In genomic region chr5:137649669-137650571, GRCm38 (mm10) we compare ENCODE assay signal across 9 mouse cellular contexts. TPM values are rescaled to one million over a fixed set of nuclear protein-coding genes. Genes with fewer than 3 reads are reported as not detected.
DNase-seq lines count a peak whose midpoint lies in the region; ATAC-seq lines count a peak whose summit lies in the region.
"Had no signal": no experiment of that assay in that cellular context is flagged by ENCODE, and none has a peak within 500 bp of the region (broad histone marks: within the 10 kb centered on the region; RNA-seq: fewer than 3 reads in every experiment).

No protein-coding gene starts in this region.

- peak; percentile 24 for ATAC-seq in liver, embryonic 13.5 days (ENCODE audit: low read depth)

- H3K9ac ChIP-seq in liver, embryonic 13.5 days, result no peak overlapping the region

- H3K27ac ChIP-seq in liver, embryonic 13.5 days, result peak overlapping the region; percentile 63

- peaks cover 70% of the 10 kb centered on the region for H3K4me1 ChIP-seq in liver, embryonic 13.5 days (replicated peaks)

- no peak overlapping the region for H3K4me3 ChIP-seq in liver, embryonic 13.5 days (replicated peaks)
- H3K4me3 ChIP-seq: erythroblast, embryonic 14.5 days had no signal

- peak; percentile 46 for DNase-seq in embryo, embryonic 10.5 days (ENCODE audit: low spot score)
- no peak for DNase-seq in embryo, embryonic 9.5 days (ENCODE audit: extremely low spot score)
- peak; percentile 59 for DNase-seq in thymus, postnatal 0 days (ENCODE audit: low spot score)
- DNase-seq in thymus, postnatal 36 days, result no peak
- peak; percentile 35 for DNase-seq in liver, embryonic 13.5 days
- DNase-seq in yolk sac, embryonic 10.5 days (ENCODE audit: low spot score), result peak; percentile 82
- DNase-seq in frontal cortex, postnatal 10 days (ENCODE audit: low spot score in 2 of 2), result no peak
- no peak for DNase-seq in thymus, postnatal 14 days

- H3K9me3 ChIP-seq in liver, embryonic 13.5 days (replicated peaks), result no peaks in the 10 kb centered on the region

- H3K4me2 ChIP-seq in liver, embryonic 13.5 days, result 0 out of 2 replicates have a peak overlapping the region, but pooled peaks have one; percentile 23

- 23% methylated on average over 18 of the region's 18 CpGs for whole genome bisulfite sequencing in liver, embryonic 13.5 days (ENCODE audit: insufficient replicate concordance)

- H3K36me3 ChIP-seq in liver, embryonic 13.5 days, result peaks cover 46% of the 10 kb centered on the region

- H3K27me3 ChIP-seq in liver, embryonic 13.5 days, result peaks cover 19% of the 10 kb centered on the region

RNA-seq across cellular contexts. Expression of gene Irs3, which starts 4.4 kb away (rescaled TPM):
- 0.09 TPM in 1 of 2 replicates, not detected in the other for polyA plus RNA-seq in thymus, postnatal 0 days (2015; fragmentation: Nextera tagmentation; extraction: Ambion mirVana)
- polyA plus RNA-seq in liver, embryonic 13.5 days (2015; fragmentation: Nextera tagmentation; extraction: Ambion mirVana), result 0.13 TPM in 1 of 2 replicates, not detected in the other
- polyA plus RNA-seq: erythroblast, embryonic 14.5 days had no signal

RNA-seq across cellular contexts. Expression of gene Sap25, which starts 8.8 kb away (rescaled TPM):
- 30.0 and 32.9 TPM in 2 replicates for polyA plus RNA-seq in thymus, postnatal 0 days (2015; fragmentation: Nextera tagmentation; extraction: Ambion mirVana)
- polyA plus RNA-seq in liver, embryonic 13.5 days (2015; fragmentation: Nextera tagmentation; extraction: Ambion mirVana), result 2.8 and 3.4 TPM in 2 replicates

RNA-seq across cellular contexts. Expression of gene Gm20605, which starts 20.9 kb away (rescaled TPM):
- 16.7 and 20.8 TPM in 2 replicates for polyA plus RNA-seq in thymus, postnatal 0 days (2015; fragmentation: Nextera tagmentation; extraction: Ambion mirVana)
- 3.4 and 4.1 TPM in 2 replicates for polyA plus RNA-seq in liver, embryonic 13.5 days (2015; fragmentation: Nextera tagmentation; extraction: Ambion mirVana)

RNA-seq across cellular contexts. Expression of gene Lrch4, which starts 21.0 kb away (rescaled TPM):
- 201 and 205 TPM in 2 replicates for polyA plus RNA-seq in thymus, postnatal 0 days (2015; fragmentation: Nextera tagmentation; extraction: Ambion mirVana)
- polyA plus RNA-seq in liver, embryonic 13.5 days (2015; fragmentation: Nextera tagmentation; extraction: Ambion mirVana), result 24.8 and 32.0 TPM in 2 replicates

RNA-seq across cellular contexts. Expression of gene Fbxo24, which starts 21.1 kb away (rescaled TPM):
- 0.05 and 0.14 TPM in 2 replicates for polyA plus RNA-seq in thymus, postnatal 0 days (2015; fragmentation: Nextera tagmentation; extraction: Ambion mirVana)
- 0.08 TPM in 1 of 2 replicates, not detected in the other for polyA plus RNA-seq in liver, embryonic 13.5 days (2015; fragmentation: Nextera tagmentation; extraction: Ambion mirVana)
- polyA plus RNA-seq: erythroblast, embryonic 14.5 days had no signal

Comparison
In these comparisons a context has a peak if more than half of its experiments do, and no peak if none do; other contexts are left out.
1. DNase-seq: peak in embryo, embryonic 10.5 days (single experiment), thymus, postnatal 0 days (single experiment), liver, embryonic 13.5 days (single experiment) and yolk sac, embryonic 10.5 days (single experiment); none in embryo, embryonic 9.5 days (single experiment), thymus, postnatal 36 days (0 of 2), frontal cortex, postnatal 10 days (0 of 2) and thymus, postnatal 14 days (single experiment).